Mouse (Mus musculus): ENCODE measurements around the gene Ptpn1. TPM values are rescaled to one million over a fixed set of nuclear protein-coding genes. Genes with fewer than 3 reads are reported as not detected.

The Ptpn1 gene
- 66.0 and 66.4 TPM in 2 replicates for polyA plus RNA-seq (2016; fragmentation: Nextera tagmentation; extraction: Ambion mirVana)

GRCm38 (mm10) chr2:167931985-167932726 is at the start of gene Ptpn1:
Gene Ptpn1 (plus strand): TSS chr2:167932057.
- H3K4me1 ChIP-seq = peaks cover 36% of the 10 kb centered on the region
- H3K27me3 ChIP-seq (ENCODE audit: poor library complexity, severe bottlenecking) = no peaks in the 10 kb centered on the region
- H3K36me3 ChIP-seq (replicated peaks) = 0 out of 2 replicates have a peak, but pooled peaks cover 5% of the 10 kb centered on the region
- no peaks in the 10 kb centered on the region for H3K9me3 ChIP-seq
- peak within 1 kb of the TSS; percentile 91 for H3K4me3 ChIP-seq
- under 1% methylated on average over 99 of the region's 99 CpGs for WGBS
- H3K27ac ChIP-seq = peak within 1 kb of the TSS; percentile 92
- DNase-seq (ENCODE audit: extremely low spot score, low spot score) = peak; percentile 97

GRCm38 (mm10) chr2:167886485-167886884 is 45.4 kb upstream of the Ptpn1 start:
- Histone ChIP-seq H3K4me1 (peaks cover 13% of the 10 kb centered on the region), H3K4me3 (no peak overlapping the region), H3K9me3 (0 out of 2 replicates have a peak, but pooled peaks cover 2% of the 10 kb centered on the region), H3K36me3 (replicated peaks) (no peaks in the 10 kb centered on the region), H3K27ac (no peak overlapping the region), H3K27me3 (ENCODE audit: poor library complexity, severe bottlenecking) (peaks cover 53% of the 10 kb centered on the region)
- no peak for DNase-seq (ENCODE audit: extremely low spot score, low spot score)
- WGBS = 83% methylated on average over 7 of the region's 7 CpGs

GRCm38 (mm10) chr2:167887516-167888347 is 44.1 kb upstream of the Ptpn1 start:
- H3K27ac ChIP-seq = no peak overlapping the region; the same call in 1 of the 2 replicates
- no peaks in the 10 kb centered on the region for H3K9me3 ChIP-seq
- H3K4me1 ChIP-seq = peaks cover 13% of the 10 kb centered on the region
- WGBS = 11% methylated on average over 22 of the region's 22 CpGs
- peaks cover 61% of the 10 kb centered on the region for H3K27me3 ChIP-seq (ENCODE audit: poor library complexity, severe bottlenecking)
- peak overlapping the region; percentile 52 for H3K4me3 ChIP-seq
- no peaks in the 10 kb centered on the region for H3K36me3 ChIP-seq (replicated peaks)
- no peak for DNase-seq (ENCODE audit: extremely low spot score, low spot score)

GRCm38 (mm10) chr2:167888834-167889233 is 43.0 kb upstream of the Ptpn1 start:
- 67% methylated on average over 6 of the region's 6 CpGs for WGBS
- DNase-seq (ENCODE audit: extremely low spot score, low spot score) = no peak
- peaks cover 72% of the 10 kb centered on the region for H3K27me3 ChIP-seq (ENCODE audit: poor library complexity, severe bottlenecking)

GRCm38 (mm10) chr2:167889886-167890285 is 42.0 kb upstream of the Ptpn1 start:
- peaks cover 82% of the 10 kb centered on the region for H3K27me3 ChIP-seq (ENCODE audit: poor library complexity, severe bottlenecking)
- H3K27ac ChIP-seq = no peak overlapping the region
- peaks cover 15% of the 10 kb centered on the region for H3K4me1 ChIP-seq
- no peaks in the 10 kb centered on the region for H3K36me3 ChIP-seq (replicated peaks)
- H3K9me3 ChIP-seq = no peaks in the 10 kb centered on the region
- WGBS = 78% methylated on average over 4 of the region's 4 CpGs
- DNase-seq (ENCODE audit: extremely low spot score, low spot score) = no peak
- no peak overlapping the region for H3K4me3 ChIP-seq

More at GRCm38 (mm10) chr2:167888834-167889233, 43.0 kb upstream of the Ptpn1 start:
- Histone ChIP-seq H3K27ac (no peak overlapping the region), H3K36me3 (replicated peaks) (no peaks in the 10 kb centered on the region), H3K4me3 (no peak overlapping the region), H3K4me1 (peaks cover 13% of the 10 kb centered on the region), H3K9me3 (no peaks in the 10 kb centered on the region)

GRCm38 (mm10) chr2:167891908-167892307 is 39.9 kb upstream of the Ptpn1 start:
- 12% methylated on average over 9 of the region's 9 CpGs for WGBS
- Histone ChIP-seq H3K4me1 (peaks cover 22% of the 10 kb centered on the region), H3K4me3 (no peak overlapping the region), H3K36me3 (replicated peaks) (no peaks in the 10 kb centered on the region), H3K9me3 (no peaks in the 10 kb centered on the region), H3K27ac (no peak overlapping the region), H3K27me3 (ENCODE audit: poor library complexity, severe bottlenecking) (peaks cover 92% of the 10 kb centered on the region)
- peak; percentile 60 for DNase-seq (ENCODE audit: extremely low spot score, low spot score)

- H3K27me3 ChIP-seq (ENCODE audit: poor library complexity, severe bottlenecking) = peaks cover 80% of the 10 kb centered on the region
- no peak overlapping the region for H3K27ac ChIP-seq
- H3K9me3 ChIP-seq = no peaks in the 10 kb centered on the region
- DNase-seq (ENCODE audit: extremely low spot score, low spot score) = no peak
- H3K4me1 ChIP-seq = peaks cover 9% of the 10 kb centered on the region
- WGBS = 70% methylated on average over 10 of the region's 10 CpGs
- no peak overlapping the region for H3K4me3 ChIP-seq
- H3K36me3 ChIP-seq (replicated peaks) = no peaks in the 10 kb centered on the region
Observed at GRCm38 (mm10) chr2:167893680-167894079, 38.2 kb upstream of the Ptpn1 start.

- WGBS = 2% methylated on average over 30 of the region's 30 CpGs
- peaks cover 79% of the 10 kb centered on the region for H3K27me3 ChIP-seq (ENCODE audit: poor library complexity, severe bottlenecking)
- no peaks in the 10 kb centered on the region for H3K9me3 ChIP-seq
- peak overlapping the region; percentile 40 for H3K4me3 ChIP-seq
- DNase-seq (ENCODE audit: extremely low spot score, low spot score) = peak; percentile 79
- H3K4me1 ChIP-seq = peaks cover 14% of the 10 kb centered on the region
- no peaks in the 10 kb centered on the region for H3K36me3 ChIP-seq (replicated peaks)
- H3K27ac ChIP-seq = no peak overlapping the region
Observed at GRCm38 (mm10) chr2:167894948-167895372, 36.9 kb upstream of the Ptpn1 start.

GRCm38 (mm10) chr2:167897896-167898295 is 34.0 kb upstream of the Ptpn1 start:
- Histone ChIP-seq H3K9me3 (no peaks in the 10 kb centered on the region), H3K27me3 (ENCODE audit: poor library complexity, severe bottlenecking) (peaks cover 65% of the 10 kb centered on the region), H3K4me3 (no peak overlapping the region), H3K4me1 (peaks cover 22% of the 10 kb centered on the region), H3K36me3 (replicated peaks) (no peaks in the 10 kb centered on the region), H3K27ac (no peak overlapping the region)
- no peak for DNase-seq (ENCODE audit: extremely low spot score, low spot score)
- WGBS = 83% methylated on average over 8 of the region's 8 CpGs

- H3K27me3 ChIP-seq (ENCODE audit: poor library complexity, severe bottlenecking) = peaks cover 45% of the 10 kb centered on the region
- H3K9me3 ChIP-seq = no peaks in the 10 kb centered on the region
- H3K4me3 ChIP-seq = peak overlapping the region; percentile 9; the same call in 1 of the 2 replicates
- no peak for DNase-seq (ENCODE audit: extremely low spot score, low spot score)
- H3K36me3 ChIP-seq (replicated peaks) = no peaks in the 10 kb centered on the region
- WGBS = 40% methylated on average over 16 of the region's 16 CpGs
- peaks cover 19% of the 10 kb centered on the region for H3K4me1 ChIP-seq
- H3K27ac ChIP-seq = peak overlapping the region; percentile 41; the same call in 1 of the 2 replicates
Observed at GRCm38 (mm10) chr2:167899989-167900421, 31.9 kb upstream of the Ptpn1 start.

- no peaks in the 10 kb centered on the region for H3K9me3 ChIP-seq
- peaks cover 22% of the 10 kb centered on the region for H3K27me3 ChIP-seq (ENCODE audit: poor library complexity, severe bottlenecking)
- peaks cover 14% of the 10 kb centered on the region for H3K4me1 ChIP-seq
- H3K4me3 ChIP-seq = no peak overlapping the region
- H3K27ac ChIP-seq = no peak overlapping the region
- no peaks in the 10 kb centered on the region for H3K36me3 ChIP-seq (replicated peaks)
- 68% methylated on average over 9 of the region's 9 CpGs for WGBS
- no peak for DNase-seq (ENCODE audit: extremely low spot score, low spot score)
Observed at GRCm38 (mm10) chr2:167902116-167902703, 29.6 kb upstream of the Ptpn1 start.

GRCm38 (mm10) chr2:167903242-167903952 is 28.5 kb upstream of the Ptpn1 start:
- Histone ChIP-seq H3K4me3 (no peak overlapping the region), H3K9me3 (no peaks in the 10 kb centered on the region), H3K4me1 (peaks cover 14% of the 10 kb centered on the region), H3K36me3 (replicated peaks) (no peaks in the 10 kb centered on the region), H3K27ac (no peak overlapping the region), H3K27me3 (ENCODE audit: poor library complexity, severe bottlenecking) (peaks cover 22% of the 10 kb centered on the region)
- 82% methylated on average over 11 of the region's 11 CpGs for WGBS
- no peak for DNase-seq (ENCODE audit: extremely low spot score, low spot score)

All from forebrain, embryonic 10.5 days (tissue).